Mouse (Mus musculus) heart, postnatal 10 days (tissue): ENCODE data around the gene Nt5m. TPM values are rescaled to one million over a fixed set of nuclear protein-coding genes. Genes with fewer than 3 reads are reported as not detected.
"Not testable (repeated sequence)": the region's sequence is repeated elsewhere in the genome, so short reads cannot be mapped to it uniquely, and the experiment has no call there.

Source experiments
- DNase-seq, 2 experiments: peaks; one replicate each; pipeline ENCODE4 v3.0.0; 2021
- intact Hi-C: fragments of 180-260 bp; cut with DNase I; formaldehyde crosslinking; loops from one replicate; pipeline ENCODE4 v1.15.1; 2025
- total RNA-seq, 2 experiments: library from RNA; stranded (reverse); gene quantifications; 2 replicates each; pipeline ENCODE4 v1.2.3; 2021

Nt5m gene
- total RNA-seq, 2 experiments from 2014 or later, result 27.3 to 27.4 TPM

GRCm38 (mm10) chr11:59837789-59838188 lies 1.5 kb upstream of the Nt5m start:
- intact Hi-C loops, DNase-seq: not testable (repeated sequence)

DNA sequence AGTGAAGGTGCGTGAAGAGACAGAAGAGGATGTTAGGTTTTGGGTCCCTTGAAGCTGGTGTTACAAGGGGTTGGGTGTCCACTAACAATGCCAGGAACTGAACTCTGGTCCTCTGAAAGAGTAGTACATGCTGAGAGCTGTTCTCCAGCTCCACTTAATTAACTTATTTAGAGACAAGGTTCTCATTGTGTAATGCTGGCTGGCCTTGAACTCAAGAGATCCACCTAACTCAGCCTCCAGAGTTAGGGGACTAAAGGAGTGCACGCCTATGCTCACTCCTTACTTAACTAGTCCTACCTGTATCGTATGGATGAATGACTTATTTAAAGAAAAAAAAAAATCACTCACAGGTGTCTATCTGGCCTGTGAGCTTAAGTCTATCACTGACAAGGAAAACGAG lies 821 bp upstream of the Nt5m start:
- intact Hi-C loops, result no loop called here
- no peak for DNase-seq

- intact Hi-C loops, result no loop called here
- peak; percentile 97 to 98 for DNase-seq
Measured at GRCm38 (mm10) chr11:59839459-59840126, 346 bp downstream of the Nt5m start, which contains the start of gene Cops3. TSS of gene Cops3 (minus strand) at chr11:59839838.

GRCm38 (mm10) chr11:59846311-59846710 lies 7.1 kb downstream of the Nt5m start:
- intact Hi-C loops, result no loop called here
- no peak for DNase-seq

DNA sequence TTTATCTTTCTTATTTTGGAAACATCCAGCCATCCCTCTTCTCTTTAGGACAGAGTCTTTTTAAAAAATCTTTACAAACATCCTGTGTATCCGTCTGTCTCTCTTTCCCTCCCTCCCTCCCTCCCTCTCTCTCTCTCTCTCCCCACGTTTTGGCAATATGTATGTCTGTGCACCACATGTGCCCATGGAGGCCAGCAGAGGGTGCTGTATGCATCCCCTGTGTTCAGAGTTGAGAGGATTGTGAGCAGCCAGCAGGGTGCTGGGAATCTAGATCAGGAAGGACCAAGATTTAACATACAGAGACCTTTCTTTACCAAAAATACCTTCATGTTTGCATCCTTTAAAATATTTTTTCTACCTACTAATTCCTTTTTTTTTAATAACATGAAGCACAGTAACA lies 7.9 kb downstream of the Nt5m start:
- peak; percentile 45 to 55 for DNase-seq
- intact Hi-C loops, result no loop called here

- intact Hi-C loops, result no loop called here
- DNase-seq, result peak; percentile 87 to 90
Measured at GRCm38 (mm10) chr11:59847891-59848884, 8.9 kb downstream of the Nt5m start.

DNA sequence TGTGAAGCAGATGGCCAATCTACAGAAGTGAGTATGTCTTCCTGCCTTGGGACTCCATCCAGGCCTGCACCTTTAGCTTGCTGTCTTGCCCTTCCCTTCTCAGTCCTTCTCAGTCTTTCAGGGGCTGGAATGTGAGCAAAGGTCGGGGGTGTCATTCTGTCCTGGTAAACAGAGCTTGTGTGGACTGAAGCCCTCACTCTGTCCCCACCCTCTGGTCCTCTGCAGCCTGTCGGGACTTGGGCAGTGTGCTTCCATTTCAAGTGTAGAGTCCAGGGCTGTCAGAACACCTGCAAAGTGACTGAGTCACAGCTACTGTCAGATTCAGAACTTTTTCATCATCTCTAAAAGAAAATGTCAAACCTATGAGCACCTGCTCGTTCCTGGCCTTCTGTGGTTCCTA lies 13.6 kb downstream of the Nt5m start:
- intact Hi-C loops, result no loop called here
- no peak for DNase-seq

- intact Hi-C loops, result no loop called here
- DNase-seq, result no peak
Measured at GRCm38 (mm10) chr11:59860467-59860866, 21.2 kb downstream of the Nt5m start.

- no peak for DNase-seq
- intact Hi-C loops, result no loop called here
Measured at GRCm38 (mm10) chr11:59864316-59864715, 25.1 kb downstream of the Nt5m start.

- DNase-seq, result no peak
- intact Hi-C loops, result no loop called here
Measured at GRCm38 (mm10) chr11:59872124-59872523, 32.9 kb downstream of the Nt5m start.

- intact Hi-C loops, result loop anchor here (1.0 kb wide), 3 partner anchors 85 to 196 kb away; no protein-coding TSS in a partner anchor
- peak; percentile 84 to 91 for DNase-seq
Measured at GRCm38 (mm10) chr11:59880031-59880430, 40.8 kb downstream of the Nt5m start.

- DNase-seq, result peak; percentile 55 to 70
- intact Hi-C loops, result loop anchor here (1.0 to 2.0 kb wide), 2 partner anchors 15 to 80 kb away; no protein-coding TSS in a partner anchor
Measured at GRCm38 (mm10) chr11:59885217-59885986, 46.2 kb downstream of the Nt5m start.

- intact Hi-C loops, result no loop called here
- DNase-seq, result no peak
Measured at GRCm38 (mm10) chr11:59886952-59887351, 47.7 kb downstream of the Nt5m start.

DNA sequence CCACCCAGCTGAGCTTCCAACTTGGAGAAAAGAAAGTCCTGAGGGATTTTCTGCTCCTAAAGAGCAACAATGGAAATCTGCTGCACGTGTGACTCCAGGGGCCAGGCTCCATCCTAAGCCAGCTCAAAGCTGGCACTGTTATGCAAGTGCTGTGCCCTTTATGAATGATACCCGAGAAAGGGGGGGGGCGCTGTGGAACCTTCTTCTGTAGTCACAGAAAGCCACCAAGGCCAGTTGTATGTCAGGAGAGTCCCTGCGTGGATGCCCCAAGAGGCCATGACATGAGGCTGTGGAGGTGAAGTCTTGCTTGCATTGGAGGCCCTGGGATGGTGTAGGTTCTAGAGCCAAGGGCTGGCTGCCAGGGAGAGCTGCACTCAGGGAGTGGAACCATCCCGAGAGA lies 48.9 kb downstream of the Nt5m start:
- intact Hi-C loops, result no loop called here
- DNase-seq, result no peak

DNA sequence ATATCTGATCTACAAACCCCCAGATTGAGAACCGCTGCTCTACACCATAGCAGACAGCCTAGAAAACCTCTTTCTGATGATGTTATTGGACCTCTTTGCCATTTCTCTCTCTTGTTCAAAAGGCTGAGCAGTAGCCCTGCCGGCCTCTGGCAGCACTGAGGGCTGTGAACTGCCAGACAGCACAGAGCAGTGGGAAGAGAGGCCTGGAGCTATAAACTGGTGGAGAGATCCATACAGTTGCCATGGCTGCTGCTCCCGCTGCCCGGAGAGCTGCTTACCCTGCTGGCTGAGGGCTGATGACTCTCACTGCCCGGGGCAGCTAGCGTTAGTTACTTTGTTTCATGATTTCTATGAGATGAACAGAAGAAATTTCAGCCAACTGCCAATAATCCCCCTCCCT lies 52.6 kb downstream of the Nt5m start:
- intact Hi-C loops, result no loop called here
- DNase-seq, result no peak

- DNase-seq, result no peak
- intact Hi-C loops, result no loop called here
Measured at GRCm38 (mm10) chr11:59893153-59893788, 54.0 kb downstream of the Nt5m start.

DNA sequence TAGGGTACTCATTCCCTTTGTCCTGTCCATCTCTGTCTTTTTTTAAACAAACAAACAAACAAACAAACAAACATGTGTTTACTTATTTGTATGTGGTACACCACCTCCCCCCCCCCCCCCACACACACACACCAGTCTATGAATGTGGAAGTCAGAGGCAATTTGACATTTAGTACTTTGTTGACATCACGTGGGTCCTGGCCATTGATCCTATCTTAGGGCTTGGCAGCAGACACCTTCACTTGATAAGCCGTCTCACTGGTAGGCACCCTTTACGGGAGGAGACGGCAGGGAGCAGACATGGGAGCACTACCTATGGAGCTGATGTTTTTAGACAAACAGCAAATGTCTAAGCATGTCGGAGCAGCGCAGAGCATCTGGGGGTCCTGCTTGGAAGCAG lies 55.7 kb downstream of the Nt5m start:
- DNase-seq, result no peak
- intact Hi-C loops, result no loop called here

- intact Hi-C loops, result no loop called here
- DNase-seq, result no peak
Measured at GRCm38 (mm10) chr11:59895316-59895715, 56.1 kb downstream of the Nt5m start.

- DNase-seq, result peak; percentile 51 to 61
- intact Hi-C loops, result no loop called here
Measured at GRCm38 (mm10) chr11:59897981-59898599, 58.8 kb downstream of the Nt5m start.
